Mouse (Mus musculus): ENCODE data around the gene Ubp1. TPM values are rescaled to one million over a fixed set of nuclear protein-coding genes. Genes with fewer than 3 reads are reported as not detected.

Ubp1 gene
- polyA plus RNA-seq, 1 experiment from 2014 or later: 25.2 TPM

GRCm38 (mm10) chr9:113963718-113964117 is 33.0 kb downstream of the Ubp1 start:
- Histone ChIP-seq H3K27ac (ENCODE audit: low read length) (no peak overlapping the region), H3K4me3 (replicated peaks; ENCODE audit: low read length) (no peak overlapping the region), H3K4me2 (ENCODE audit: low read depth, low read length) (no peak overlapping the region), H3K9me3 (replicated peaks; ENCODE audit: control insufficient read depth, low read length) (no peaks in the 10 kb centered on the region), H3K27me3 (ENCODE audit: control insufficient read depth, insufficient read depth, low read length) (no peaks in the 10 kb centered on the region), H3K9ac (ENCODE audit: low read length) (no peak overlapping the region), H3K36me3 (ENCODE audit: control insufficient read depth, insufficient read depth, low read length) (peaks cover 19% of the 10 kb centered on the region), H3K4me1 (ENCODE audit: control insufficient read depth, insufficient read depth, low read length) (no peaks in the 10 kb centered on the region)
- ATAC-seq (ENCODE audit: insufficient read depth, low FRiP score): no peak

- Histone ChIP-seq H3K9me3 (replicated peaks; ENCODE audit: control insufficient read depth, low read length) (no peaks in the 10 kb centered on the region), H3K27me3 (ENCODE audit: control insufficient read depth, insufficient read depth, low read length) (no peaks in the 10 kb centered on the region), H3K4me2 (ENCODE audit: low read depth, low read length) (no peak overlapping the region), H3K27ac (ENCODE audit: low read length) (no peak overlapping the region), H3K9ac (ENCODE audit: low read length) (no peak overlapping the region), H3K4me3 (replicated peaks; ENCODE audit: low read length) (no peak overlapping the region), H3K36me3 (ENCODE audit: control insufficient read depth, insufficient read depth, low read length) (peaks cover 19% of the 10 kb centered on the region), H3K4me1 (ENCODE audit: control insufficient read depth, insufficient read depth, low read length) (no peaks in the 10 kb centered on the region)
- WGBS: 94% methylated on average over 8 of the region's 8 CpGs
- ATAC-seq (ENCODE audit: insufficient read depth, low FRiP score): no peak
Observed at GRCm38 (mm10) chr9:113964415-113964814, 33.7 kb downstream of the Ubp1 start.

GRCm38 (mm10) chr9:113966838-113967237 is 36.1 kb downstream of the Ubp1 start:
- peaks cover 26% of the 10 kb centered on the region for H3K36me3 ChIP-seq (ENCODE audit: control insufficient read depth, insufficient read depth, low read length)
- no peaks in the 10 kb centered on the region for H3K27me3 ChIP-seq (ENCODE audit: control insufficient read depth, insufficient read depth, low read length)
- no peak overlapping the region for H3K4me3 ChIP-seq (replicated peaks; ENCODE audit: low read length)
- no peaks in the 10 kb centered on the region for H3K9me3 ChIP-seq (replicated peaks; ENCODE audit: control insufficient read depth, low read length)
- no peaks in the 10 kb centered on the region for H3K4me1 ChIP-seq (ENCODE audit: control insufficient read depth, insufficient read depth, low read length)
- WGBS: 91% methylated on average over 4 of the region's 4 CpGs
- no peak overlapping the region for H3K4me2 ChIP-seq (ENCODE audit: low read depth, low read length)
- no peak overlapping the region for H3K9ac ChIP-seq (ENCODE audit: low read length)
- H3K27ac ChIP-seq (ENCODE audit: low read length): no peak overlapping the region
- ATAC-seq (ENCODE audit: insufficient read depth, low FRiP score): no peak

GRCm38 (mm10) chr9:113968967-113969366 is 38.2 kb downstream of the Ubp1 start:
- ATAC-seq (ENCODE audit: insufficient read depth, low FRiP score): peak; percentile 80
- Histone ChIP-seq H3K27ac (ENCODE audit: low read length) (peak overlapping the region; percentile 34; the same call in 1 of the 2 replicates), H3K4me3 (replicated peaks; ENCODE audit: low read length) (no peak overlapping the region), H3K4me1 (ENCODE audit: control insufficient read depth, insufficient read depth, low read length) (no peaks in the 10 kb centered on the region), H3K27me3 (ENCODE audit: control insufficient read depth, insufficient read depth, low read length) (no peaks in the 10 kb centered on the region), H3K36me3 (ENCODE audit: control insufficient read depth, insufficient read depth, low read length) (peaks cover 25% of the 10 kb centered on the region), H3K9ac (ENCODE audit: low read length) (no peak overlapping the region), H3K4me2 (ENCODE audit: low read depth, low read length) (no peak overlapping the region), H3K9me3 (replicated peaks; ENCODE audit: control insufficient read depth, low read length) (no peaks in the 10 kb centered on the region)
- 71% methylated on average over 7 of the region's 7 CpGs for WGBS

GRCm38 (mm10) chr9:113969399-113969798 is 38.7 kb downstream of the Ubp1 start:
- H3K9ac ChIP-seq (ENCODE audit: low read length): no peak overlapping the region
- no peaks in the 10 kb centered on the region for H3K27me3 ChIP-seq (ENCODE audit: control insufficient read depth, insufficient read depth, low read length)
- peak overlapping the region; percentile 34; the same call in 1 of the 2 replicates for H3K27ac ChIP-seq (ENCODE audit: low read length)
- H3K36me3 ChIP-seq (ENCODE audit: control insufficient read depth, insufficient read depth, low read length): peaks cover 25% of the 10 kb centered on the region
- no peaks in the 10 kb centered on the region for H3K9me3 ChIP-seq (replicated peaks; ENCODE audit: control insufficient read depth, low read length)
- no peak for ATAC-seq (ENCODE audit: insufficient read depth, low FRiP score)
- no peaks in the 10 kb centered on the region for H3K4me1 ChIP-seq (ENCODE audit: control insufficient read depth, insufficient read depth, low read length)
- no peak overlapping the region for H3K4me2 ChIP-seq (ENCODE audit: low read depth, low read length)
- no peak overlapping the region for H3K4me3 ChIP-seq (replicated peaks; ENCODE audit: low read length)
- WGBS: 88% methylated on average over 8 of the region's 8 CpGs

- Histone ChIP-seq H3K4me1 (ENCODE audit: control insufficient read depth, insufficient read depth, low read length) (no peaks in the 10 kb centered on the region), H3K4me2 (ENCODE audit: low read depth, low read length) (no peak overlapping the region), H3K4me3 (replicated peaks; ENCODE audit: low read length) (no peak overlapping the region), H3K36me3 (ENCODE audit: control insufficient read depth, insufficient read depth, low read length) (peaks cover 24% of the 10 kb centered on the region), H3K27me3 (ENCODE audit: control insufficient read depth, insufficient read depth, low read length) (no peaks in the 10 kb centered on the region), H3K27ac (ENCODE audit: low read length) (no peak overlapping the region), H3K9me3 (replicated peaks; ENCODE audit: control insufficient read depth, low read length) (no peaks in the 10 kb centered on the region), H3K9ac (ENCODE audit: low read length) (no peak overlapping the region)
- ATAC-seq (ENCODE audit: insufficient read depth, low FRiP score): no peak
- WGBS: 90% methylated on average over 14 of the region's 14 CpGs
Observed at GRCm38 (mm10) chr9:113970041-113970440, 39.3 kb downstream of the Ubp1 start.

- Histone ChIP-seq H3K27me3 (ENCODE audit: control insufficient read depth, insufficient read depth, low read length) (no peaks in the 10 kb centered on the region), H3K4me1 (ENCODE audit: control insufficient read depth, insufficient read depth, low read length) (no peaks in the 10 kb centered on the region), H3K4me2 (ENCODE audit: low read depth, low read length) (no peak overlapping the region), H3K36me3 (ENCODE audit: control insufficient read depth, insufficient read depth, low read length) (peaks cover 28% of the 10 kb centered on the region), H3K9ac (ENCODE audit: low read length) (no peak overlapping the region), H3K27ac (ENCODE audit: low read length) (no peak overlapping the region), H3K4me3 (replicated peaks; ENCODE audit: low read length) (no peak overlapping the region), H3K9me3 (replicated peaks; ENCODE audit: control insufficient read depth, low read length) (no peaks in the 10 kb centered on the region)
- no peak for ATAC-seq (ENCODE audit: insufficient read depth, low FRiP score)
- WGBS: 70% methylated on average over 8 of the region's 8 CpGs
Observed at GRCm38 (mm10) chr9:113971615-113972014, 40.9 kb downstream of the Ubp1 start.

- H3K4me1 ChIP-seq (ENCODE audit: control insufficient read depth, insufficient read depth, low read length): no peaks in the 10 kb centered on the region
- no peaks in the 10 kb centered on the region for H3K27me3 ChIP-seq (ENCODE audit: control insufficient read depth, insufficient read depth, low read length)
- H3K4me3 ChIP-seq (replicated peaks; ENCODE audit: low read length): no peak overlapping the region
- H3K9me3 ChIP-seq (replicated peaks; ENCODE audit: control insufficient read depth, low read length): no peaks in the 10 kb centered on the region
- no peak overlapping the region for H3K9ac ChIP-seq (ENCODE audit: low read length)
- peaks cover 22% of the 10 kb centered on the region for H3K36me3 ChIP-seq (ENCODE audit: control insufficient read depth, insufficient read depth, low read length)
- no peak overlapping the region for H3K27ac ChIP-seq (ENCODE audit: low read length)
- H3K4me2 ChIP-seq (ENCODE audit: low read depth, low read length): no peak overlapping the region
- 93% methylated on average over 4 of the region's 4 CpGs for WGBS
- ATAC-seq (ENCODE audit: insufficient read depth, low FRiP score): no peak
Observed at GRCm38 (mm10) chr9:113973857-113974256, 43.1 kb downstream of the Ubp1 start.

- H3K4me2 ChIP-seq (ENCODE audit: low read depth, low read length): no peak overlapping the region
- no peak overlapping the region for H3K9ac ChIP-seq (ENCODE audit: low read length)
- no peak overlapping the region for H3K27ac ChIP-seq (ENCODE audit: low read length)
- H3K36me3 ChIP-seq (ENCODE audit: control insufficient read depth, insufficient read depth, low read length): peaks cover 20% of the 10 kb centered on the region
- no peak for ATAC-seq (ENCODE audit: insufficient read depth, low FRiP score)
- H3K9me3 ChIP-seq (replicated peaks; ENCODE audit: control insufficient read depth, low read length): no peaks in the 10 kb centered on the region
- no peaks in the 10 kb centered on the region for H3K4me1 ChIP-seq (ENCODE audit: control insufficient read depth, insufficient read depth, low read length)
- WGBS: 88% methylated on average over 4 of the region's 4 CpGs
- H3K4me3 ChIP-seq (replicated peaks; ENCODE audit: low read length): no peak overlapping the region
- no peaks in the 10 kb centered on the region for H3K27me3 ChIP-seq (ENCODE audit: control insufficient read depth, insufficient read depth, low read length)
Observed at GRCm38 (mm10) chr9:113974945-113975344, 44.2 kb downstream of the Ubp1 start.

- no peaks in the 10 kb centered on the region for H3K9me3 ChIP-seq (replicated peaks; ENCODE audit: control insufficient read depth, low read length)
- no peak overlapping the region for H3K9ac ChIP-seq (ENCODE audit: low read length)
- H3K4me3 ChIP-seq (replicated peaks; ENCODE audit: low read length): no peak overlapping the region
- no peak overlapping the region for H3K27ac ChIP-seq (ENCODE audit: low read length)
- H3K36me3 ChIP-seq (ENCODE audit: control insufficient read depth, insufficient read depth, low read length): peaks cover 15% of the 10 kb centered on the region
- no peaks in the 10 kb centered on the region for H3K27me3 ChIP-seq (ENCODE audit: control insufficient read depth, insufficient read depth, low read length)
- no peaks in the 10 kb centered on the region for H3K4me1 ChIP-seq (ENCODE audit: control insufficient read depth, insufficient read depth, low read length)
- no peak overlapping the region for H3K4me2 ChIP-seq (ENCODE audit: low read depth, low read length)
- 86% methylated on average over 7 of the region's 7 CpGs for WGBS
- ATAC-seq (ENCODE audit: insufficient read depth, low FRiP score): no peak
Observed at GRCm38 (mm10) chr9:113975442-113975841, 44.7 kb downstream of the Ubp1 start.

Measured in stomach, embryonic 16.5 days (tissue).